9 mouse cellular contexts compared by ENCODE assay signal in genomic region chr4:48770954-48771665, GRCm38 (mm10).
DNase-seq lines count a peak whose midpoint lies in the region; ATAC-seq lines count a peak whose summit lies in the region.
"Had no signal": no experiment of that assay in that cellular context is flagged by ENCODE, and none has a peak within 500 bp of the region (broad histone marks: within the 10 kb centered on the region; RNA-seq: fewer than 3 reads in every experiment).

No protein-coding gene starts in this region.

- no peaks in the 10 kb centered on the region for H3K9me3 ChIP-seq in forebrain, embryonic 10.5 days
- H3K9me3 ChIP-seq in forebrain, embryonic 12.5 days: no peaks in the 10 kb centered on the region
- no peaks in the 10 kb centered on the region for H3K9me3 ChIP-seq in forebrain, embryonic 11.5 days (ENCODE audit: control insufficient read depth, low read length)
- H3K9me3 ChIP-seq in midbrain, embryonic 11.5 days (ENCODE audit: control insufficient read depth, low read length): no peaks in the 10 kb centered on the region

- 48% methylated on average over 14 of the region's 14 CpGs for WGBS in forebrain, embryonic 10.5 days
- WGBS in forebrain, embryonic 12.5 days: 43% methylated on average over 14 of the region's 14 CpGs
- 45% methylated on average over 14 of the region's 14 CpGs for WGBS in forebrain, embryonic 11.5 days
- 43% methylated on average over 14 of the region's 14 CpGs for WGBS in midbrain, embryonic 11.5 days

- H3K27ac ChIP-seq in forebrain, embryonic 10.5 days: 0 out of 2 replicates have a peak overlapping the region, but pooled peaks have one; percentile 5
- no peak overlapping the region for H3K27ac ChIP-seq in forebrain, embryonic 12.5 days
- H3K27ac ChIP-seq in forebrain, embryonic 11.5 days (ENCODE audit: low read depth, low read length): no peak overlapping the region
- H3K27ac ChIP-seq in midbrain, embryonic 11.5 days (ENCODE audit: low read depth, low read length): no peak overlapping the region

- no peak for ATAC-seq in forebrain, embryonic 12.5 days (ENCODE audit: low FRiP score)
- ATAC-seq in forebrain, embryonic 11.5 days (replicated peaks; ENCODE audit: low FRiP score): peak; percentile 45; the same call in 1 of the 2 replicates
- ATAC-seq in midbrain, embryonic 11.5 days (ENCODE audit: low FRiP score): no peak

- no peaks in the 10 kb centered on the region for H3K27me3 ChIP-seq in forebrain, embryonic 10.5 days (ENCODE audit: poor library complexity, severe bottlenecking)
- no peaks in the 10 kb centered on the region for H3K27me3 ChIP-seq in forebrain, embryonic 12.5 days
- no peaks in the 10 kb centered on the region for H3K27me3 ChIP-seq in forebrain, embryonic 11.5 days (ENCODE audit: control insufficient read depth, insufficient read depth, low read length)
- H3K27me3 ChIP-seq in midbrain, embryonic 11.5 days (ENCODE audit: control insufficient read depth, insufficient read depth, low read length): no peaks in the 10 kb centered on the region

- no peak overlapping the region for H3K4me3 ChIP-seq in forebrain, embryonic 10.5 days
- no peak overlapping the region for H3K4me3 ChIP-seq in forebrain, embryonic 12.5 days (replicated peaks)
- no peak overlapping the region for H3K4me3 ChIP-seq in forebrain, embryonic 11.5 days (ENCODE audit: low read depth, low read length)
- no peak overlapping the region for H3K4me3 ChIP-seq in midbrain, embryonic 11.5 days (ENCODE audit: low read depth, low read length)

- no peak overlapping the region for H3K4me2 ChIP-seq in forebrain, embryonic 12.5 days
- H3K4me2 ChIP-seq in forebrain, embryonic 11.5 days (ENCODE audit: low read depth, low read length, severe bottlenecking): no peak overlapping the region
- H3K4me2 ChIP-seq in midbrain, embryonic 11.5 days: no peak overlapping the region

- H3K4me1 ChIP-seq in forebrain, embryonic 10.5 days: 0 out of 2 replicates have a peak, but pooled peaks cover 3% of the 10 kb centered on the region
- H3K4me1 ChIP-seq in forebrain, embryonic 12.5 days: 0 out of 2 replicates have a peak, but pooled peaks cover 4% of the 10 kb centered on the region
- H3K4me1 ChIP-seq in forebrain, embryonic 11.5 days (replicated peaks; ENCODE audit: control insufficient read depth, insufficient read depth, low read length): no peaks in the 10 kb centered on the region
- H3K4me1 ChIP-seq in midbrain, embryonic 11.5 days (ENCODE audit: control insufficient read depth, insufficient read depth, low read length): no peaks in the 10 kb centered on the region

- no peak for DNase-seq in forebrain, embryonic 10.5 days (ENCODE audit: extremely low spot score, low spot score)
- DNase-seq in brain, adult 2 months (ENCODE audit: low read depth, low spot score): peak; percentile 68
- peak; percentile 52 for DNase-seq in forebrain, embryonic 11.5 days (ENCODE audit: low spot score)
- DNase-seq in hindlimb bud, embryonic 11.5 days (ENCODE audit: extremely low spot score, low read depth, low spot score): peak; percentile 49
- peak; percentile 28 to 71 for DNase-seq in layer of hippocampus, postnatal 25 days (ENCODE audit: extremely low spot score in 1 of 2, low spot score in 1 of 2)
- peak; percentile 90 for DNase-seq in midbrain, embryonic 11.5 days (ENCODE audit: low spot score, missing footprints)
- peak; percentile 46 for DNase-seq in telencephalon, adult 2 months (ENCODE audit: low read depth, low spot score)

- no peaks in the 10 kb centered on the region for H3K36me3 ChIP-seq in forebrain, embryonic 10.5 days (replicated peaks)
- H3K36me3 ChIP-seq in forebrain, embryonic 12.5 days (replicated peaks): no peaks in the 10 kb centered on the region
- H3K36me3 ChIP-seq in forebrain, embryonic 11.5 days (ENCODE audit: control insufficient read depth, insufficient read depth, low read length): no peaks in the 10 kb centered on the region
- no peaks in the 10 kb centered on the region for H3K36me3 ChIP-seq in midbrain, embryonic 11.5 days (ENCODE audit: control insufficient read depth, insufficient read depth, low read length)
- H3K36me3 ChIP-seq: G1E had no signal

- H3K9ac ChIP-seq in forebrain, embryonic 12.5 days: no peak overlapping the region
- H3K9ac ChIP-seq in forebrain, embryonic 11.5 days (ENCODE audit: low read length): no peak overlapping the region
- no peak overlapping the region for H3K9ac ChIP-seq in midbrain, embryonic 11.5 days (ENCODE audit: low read length)
